Comparison of ENCODE assay signal across 1 mouse cellular context in genomic region chr2:132280518-132281120, GRCm38 (mm10).
TF ChIP-seq lines count a peak whose summit lies in the region.

No protein-coding gene starts in this region.

TF ChIP-seq in CH12.LX, 34 proteins besides CTCF, POLR2A, EP300 and RAD21:
- TF ChIP-seq JUN (IDR thresholded peaks at IDR 0.05; ENCODE audit: insufficient read depth, low read depth, low read length) (no peak), HCFC1 (IDR thresholded peaks at IDR 0.05; ENCODE audit: low read depth, low read length) (no peak), NRF1 (IDR thresholded peaks at IDR 0.05; ENCODE audit: low read depth, low read length) (peak; percentile 24; the same call in 1 of the 2 replicates), ZNF384 (IDR thresholded peaks at IDR 0.05; ENCODE audit: low read depth, low read length) (no peak), JUND (conservative IDR thresholded peaks at IDR 0.05; ENCODE audit: low read depth, low read length) (no peak), SMC3 (IDR thresholded peaks at IDR 0.05; ENCODE audit: low read depth, low read length) (no peak)
